Mouse (Mus musculus) heart, embryonic 15.5 days (tissue): Measurements from ENCODE around the gene Abr. TPM values are rescaled to one million over a fixed set of nuclear protein-coding genes. Genes with fewer than 3 reads are reported as not detected.

ENCODE experiments used
- ATAC-seq: fragments of 200-750 bp; cut with Nextera tagmentation; replicated peaks from 2 replicates; pipeline ENCODE4 v1.8.0; 2017; ENCODE audit warnings: low read depth, moderate TSS enrichment; ENCODE audit not compliant: insufficient number of reproducible peaks, insufficient read depth, low FRiP score
- H3K27ac ChIP-seq: fragments of 300-500 bp; sonication (generic); 2 replicates; pipeline ENCODE4 v1.5.1; 2015; ENCODE audit warnings: mild to moderate bottlenecking, inconsistent platforms
- H3K27me3 ChIP-seq: fragments of 300-500 bp; sonication (generic); 2 replicates; pipeline ENCODE4 v1.6.1; 2015; ENCODE audit warnings: inconsistent platforms
- H3K36me3 ChIP-seq: fragments of 300-500 bp; sonication (generic); 2 replicates; pipeline ENCODE4 v1.6.1; 2015; ENCODE audit warnings: mild to moderate bottlenecking, inconsistent platforms
- H3K4me1 ChIP-seq: fragments of 300-500 bp; sonication (generic); replicated peaks from 2 replicates; pipeline ENCODE4 v1.6.1; 2015; ENCODE audit warnings: inconsistent platforms
- H3K4me2 ChIP-seq: fragments of 300-500 bp; sonication (generic); 2 replicates; pipeline ENCODE4 v1.6.1; 2015; ENCODE audit warnings: inconsistent platforms, mild to moderate bottlenecking, moderate library complexity
- H3K4me3 ChIP-seq: fragments of 300-500 bp; sonication (generic); 2 replicates; pipeline ENCODE4 v1.5.1; 2015; ENCODE audit warnings: mild to moderate bottlenecking, inconsistent platforms
- H3K9ac ChIP-seq: fragments of 300-500 bp; sonication (generic); 2 replicates; pipeline ENCODE4 v1.6.1; 2015; ENCODE audit warnings: mild to moderate bottlenecking, inconsistent platforms
- H3K9me3 ChIP-seq: fragments of 300-500 bp; sonication (generic); replicated peaks from 2 replicates; pipeline ENCODE4 v1.6.1; 2016; ENCODE audit warnings: inconsistent platforms
- WGBS: fragments of 180-500 bp; shearing (Covaris S2); methylation state at CpG from one replicate; pipeline ENCODE4 v1.1.7; 2015; ENCODE audit warnings: mixed read lengths; 5-methylcytosine and 5-hydroxymethylcytosine counted together
- polyA plus RNA-seq: library from polyadenylated mRNA; unstranded; fragments of >200 nt; fragmentation: Nextera tagmentation; extraction: Ambion mirVana; gene quantifications from 2 replicates; pipeline ENCODE4 v1.2.1, GENCODE M21; 2015

Abr gene
- 19.9 and 28.2 TPM in 2 replicates for polyA plus RNA-seq

GRCm38 (mm10) chr11:76622152-76622565 lies at the start of gene Abr:
Abr (minus strand) TSS chr11:76622314.
- under 1% methylated on average over 31 of the region's 31 CpGs for WGBS
- Histone ChIP-seq H3K27me3 (peaks cover 32% of the 10 kb centered on the region), H3K36me3 (no peaks in the 10 kb centered on the region), H3K27ac (no peak within 1 kb of the TSS), H3K4me2 (peak within 1 kb of the TSS; percentile 100), H3K9ac (peak within 1 kb of the TSS; percentile 64), H3K9me3 (no peaks in the 10 kb centered on the region), H3K4me1 (peaks cover 16% of the 10 kb centered on the region), H3K4me3 (peak within 1 kb of the TSS; percentile 75)
- peak; percentile 49; the same call in 1 of the 2 replicates for ATAC-seq

- Histone ChIP-seq H3K9me3 (no peaks in the 10 kb centered on the region), H3K9ac (no peak overlapping the region), H3K36me3 (no peaks in the 10 kb centered on the region), H3K4me3 (no peak overlapping the region), H3K4me1 (peaks cover 10% of the 10 kb centered on the region), H3K4me2 (no peak overlapping the region), H3K27ac (no peak overlapping the region), H3K27me3 (peaks cover 89% of the 10 kb centered on the region)
- 27% methylated on average over 4 of the region's 4 CpGs for WGBS
- no peak for ATAC-seq
Measured at GRCm38 (mm10) chr11:76667807-76668206, 45.7 kb upstream of the Abr start.

GRCm38 (mm10) chr11:76666002-76666649 lies 44.0 kb upstream of the Abr start:
- 10% methylated on average over 35 of the region's 35 CpGs for WGBS
- H3K27me3 ChIP-seq: peaks cover 72% of the 10 kb centered on the region
- peak overlapping the region; percentile 64 for H3K4me2 ChIP-seq
- ATAC-seq: no peak
- peaks cover 4% of the 10 kb centered on the region for H3K4me1 ChIP-seq
- H3K36me3 ChIP-seq: no peaks in the 10 kb centered on the region
- H3K9me3 ChIP-seq: no peaks in the 10 kb centered on the region
- peak overlapping the region; percentile 40 for H3K4me3 ChIP-seq
- H3K27ac ChIP-seq: no peak overlapping the region
- H3K9ac ChIP-seq: peak overlapping the region; percentile 31

- H3K27ac ChIP-seq: no peak overlapping the region
- no peaks in the 10 kb centered on the region for H3K9me3 ChIP-seq
- H3K27me3 ChIP-seq: peaks cover 37% of the 10 kb centered on the region
- H3K4me1 ChIP-seq: peaks cover 4% of the 10 kb centered on the region
- 44% methylated on average over 7 of the region's 7 CpGs for WGBS
- no peak overlapping the region for H3K4me2 ChIP-seq
- H3K36me3 ChIP-seq: no peaks in the 10 kb centered on the region
- no peak for ATAC-seq
- no peak overlapping the region for H3K4me3 ChIP-seq
- no peak overlapping the region for H3K9ac ChIP-seq
Measured at GRCm38 (mm10) chr11:76661790-76662468, 39.8 kb upstream of the Abr start.

GRCm38 (mm10) chr11:76659138-76659930 lies 37.2 kb upstream of the Abr start:
- no peaks in the 10 kb centered on the region for H3K9me3 ChIP-seq
- no peak for ATAC-seq

GRCm38 (mm10) chr11:76657450-76657970 lies 35.4 kb upstream of the Abr start:
- H3K36me3 ChIP-seq: no peaks in the 10 kb centered on the region
- H3K4me3 ChIP-seq: no peak overlapping the region
- peaks cover 3% of the 10 kb centered on the region; the same call in 1 of the 2 replicates for H3K27me3 ChIP-seq
- H3K4me2 ChIP-seq: no peak overlapping the region
- no peak overlapping the region for H3K9ac ChIP-seq
- no peaks in the 10 kb centered on the region for H3K4me1 ChIP-seq
- no peak overlapping the region for H3K27ac ChIP-seq
- no peaks in the 10 kb centered on the region for H3K9me3 ChIP-seq
- 52% methylated on average over 4 of the region's 4 CpGs for WGBS
- ATAC-seq: no peak

More at GRCm38 (mm10) chr11:76659138-76659930, 37.2 kb upstream of the Abr start:
- Histone ChIP-seq H3K4me3 (no peak overlapping the region), H3K27me3 (peaks cover 14% of the 10 kb centered on the region), H3K9ac (no peak overlapping the region), H3K4me2 (no peak overlapping the region), H3K27ac (no peak overlapping the region), H3K36me3 (no peaks in the 10 kb centered on the region), H3K4me1 (no peaks in the 10 kb centered on the region)
- 78% methylated on average over 14 of the region's 14 CpGs for WGBS

- Histone ChIP-seq H3K9me3 (no peaks in the 10 kb centered on the region), H3K9ac (no peak overlapping the region), H3K4me2 (peak overlapping the region; percentile 54), H3K36me3 (no peaks in the 10 kb centered on the region), H3K4me1 (no peaks in the 10 kb centered on the region), H3K27me3 (peaks cover 3% of the 10 kb centered on the region; the same call in 1 of the 2 replicates), H3K27ac (no peak overlapping the region), H3K4me3 (peak overlapping the region; percentile 33)
- ATAC-seq: no peak
- 6% methylated on average over 10 of the region's 10 CpGs for WGBS
Measured at GRCm38 (mm10) chr11:76655106-76655505, 33.0 kb upstream of the Abr start.

GRCm38 (mm10) chr11:76652838-76653334 lies 30.8 kb upstream of the Abr start:
- ATAC-seq: no peak
- WGBS: 71% methylated on average over 3 of the region's 3 CpGs
- no peaks in the 10 kb centered on the region for H3K36me3 ChIP-seq

GRCm38 (mm10) chr11:76650862-76651560 lies 28.9 kb upstream of the Abr start:
- Histone ChIP-seq H3K4me2 (no peak overlapping the region), H3K27ac (no peak overlapping the region), H3K36me3 (no peaks in the 10 kb centered on the region), H3K4me3 (no peak overlapping the region), H3K9ac (no peak overlapping the region), H3K4me1 (peaks cover 10% of the 10 kb centered on the region), H3K27me3 (peaks cover 3% of the 10 kb centered on the region; the same call in 1 of the 2 replicates), H3K9me3 (no peaks in the 10 kb centered on the region)
- WGBS: 47% methylated on average over 14 of the region's 14 CpGs
- ATAC-seq: no peak

More at GRCm38 (mm10) chr11:76652838-76653334, 30.8 kb upstream of the Abr start:
- Histone ChIP-seq H3K27me3 (peaks cover 3% of the 10 kb centered on the region; the same call in 1 of the 2 replicates), H3K4me2 (no peak overlapping the region), H3K9ac (no peak overlapping the region), H3K4me3 (no peak overlapping the region), H3K9me3 (no peaks in the 10 kb centered on the region), H3K4me1 (no peaks in the 10 kb centered on the region), H3K27ac (no peak overlapping the region)

- WGBS: 5% methylated on average over 9 of the region's 9 CpGs
- Histone ChIP-seq H3K36me3 (no peaks in the 10 kb centered on the region), H3K9ac (0 out of 2 replicates have a peak overlapping the region, but pooled peaks have one; percentile 5), H3K4me2 (peak overlapping the region; percentile 62), H3K4me3 (peak overlapping the region; percentile 35), H3K4me1 (peaks cover 15% of the 10 kb centered on the region), H3K27me3 (peaks cover 10% of the 10 kb centered on the region; the same call in 1 of the 2 replicates), H3K9me3 (no peaks in the 10 kb centered on the region), H3K27ac (peak overlapping the region; percentile 1; the same call in 1 of the 2 replicates)
- ATAC-seq: no peak; the same call in 1 of the 2 replicates
Measured at GRCm38 (mm10) chr11:76647500-76647899, 25.4 kb upstream of the Abr start.
